Mouse (Mus musculus): Measurements from ENCODE around the gene Smox.
"Not testable (repeated sequence)": the region's sequence is repeated elsewhere in the genome, so short reads cannot be mapped to it uniquely, and the experiment has no call there.

Gene Smox

DNA sequence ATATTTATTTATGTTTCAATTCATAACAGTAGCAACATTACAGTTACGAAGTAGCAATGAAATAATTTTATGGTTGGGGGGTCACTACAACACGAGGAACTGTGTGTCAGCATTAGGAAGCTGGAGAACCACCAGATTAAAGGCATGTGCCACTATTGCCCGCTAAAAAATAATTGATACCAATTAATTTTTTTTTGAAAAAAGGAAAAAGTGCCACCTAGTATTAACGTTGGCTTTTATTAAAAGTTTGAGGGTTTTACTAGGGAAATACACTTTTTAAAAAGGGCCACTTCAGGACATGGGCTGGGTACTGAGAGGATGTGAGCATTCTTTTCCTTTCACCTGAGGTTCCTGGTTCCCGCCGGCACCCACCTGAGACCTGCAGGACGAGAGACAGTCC, at the start of gene Smox:
Smox (plus strand) TSS at position 301 of the 400 bp plus-strand sequence.
- in situ Hi-C loops (cut with MboI, MseI) = no loop called here

DNA sequence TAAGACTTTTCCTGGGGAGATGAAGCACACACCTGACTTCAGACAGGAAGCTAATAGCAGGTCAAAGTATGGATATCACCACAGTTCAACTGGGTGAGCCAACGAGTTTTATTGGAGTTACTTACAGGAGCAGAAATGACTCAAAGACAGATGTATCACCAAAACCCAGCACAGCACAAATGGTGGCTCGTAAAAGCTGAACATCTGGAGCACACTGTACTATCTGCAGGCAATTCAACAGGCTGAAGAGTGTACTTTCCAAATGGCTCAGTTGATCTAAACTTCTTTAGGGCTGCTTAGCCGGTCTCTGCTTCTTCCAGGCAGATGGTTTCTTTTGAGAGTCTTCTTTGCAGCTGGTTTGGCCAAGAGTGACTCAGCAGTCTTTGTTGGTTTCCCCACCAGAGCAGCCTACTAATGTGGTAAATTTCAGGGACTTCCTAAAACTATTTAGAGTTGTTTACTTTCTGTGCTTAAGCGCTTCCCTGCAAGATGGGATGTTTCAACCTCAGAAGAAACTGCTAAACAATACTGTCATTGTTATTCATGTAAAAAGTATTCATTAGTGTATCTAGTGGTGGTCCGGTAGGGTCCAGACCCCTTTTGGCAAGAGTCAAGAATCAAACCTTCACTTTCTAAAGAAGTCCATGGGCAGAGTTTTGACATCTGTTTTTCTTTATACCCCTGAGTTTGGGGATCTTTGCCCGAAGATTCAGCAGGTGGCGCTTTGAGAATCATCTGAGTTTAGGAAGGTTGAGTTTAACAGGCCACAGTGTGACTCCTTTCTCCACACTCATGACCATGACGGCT, 48.0 kb upstream of the Smox start:
- in situ Hi-C loops (cut with MboI, MseI) = no loop called here

DNA sequence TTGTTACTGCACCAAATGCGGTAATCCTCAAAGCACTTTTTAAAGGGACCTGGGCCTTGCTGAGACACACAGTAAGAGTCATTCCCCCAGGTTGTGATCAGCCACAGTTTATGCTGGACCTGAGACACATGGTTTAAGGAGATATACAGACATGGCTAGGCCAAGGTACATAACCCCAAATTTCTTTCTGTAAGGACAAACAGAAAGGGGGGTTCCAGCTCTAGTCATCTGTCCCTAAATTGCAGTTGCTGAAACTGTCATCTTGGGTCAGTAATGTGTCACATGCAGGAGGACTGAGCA, 47.5 kb upstream of the Smox start:
- in situ Hi-C loops (cut with MboI, MseI) = no loop called here

DNA sequence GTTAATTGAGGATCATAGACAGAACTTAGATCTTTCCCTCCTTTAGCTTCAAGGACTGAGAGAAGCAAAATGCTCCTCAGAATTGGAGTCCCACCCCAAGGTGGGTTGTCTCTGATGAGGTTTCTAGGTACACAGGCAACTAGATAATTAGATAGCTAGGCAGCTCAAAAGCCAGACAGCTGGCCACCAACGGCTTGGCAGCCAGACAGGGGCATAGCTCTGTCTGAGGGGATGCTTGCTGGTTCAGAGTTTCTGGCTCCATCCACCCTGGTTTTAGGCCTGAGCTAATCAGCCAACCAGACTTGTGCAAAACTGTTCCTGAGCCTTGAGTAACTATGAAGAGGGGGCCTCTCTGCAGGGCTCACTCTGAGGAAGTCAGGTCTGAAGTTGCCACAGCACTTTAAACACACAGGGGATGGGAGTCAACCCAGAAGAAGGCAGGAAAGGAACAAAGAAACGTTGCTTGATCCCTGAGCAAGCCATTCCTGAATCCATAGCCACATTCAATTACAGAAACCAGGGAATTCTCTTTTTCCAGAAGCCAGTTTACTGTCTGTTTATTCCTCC, 44.8 kb upstream of the Smox start:
- in situ Hi-C loops (cut with MboI, MseI) = no loop called here

DNA sequence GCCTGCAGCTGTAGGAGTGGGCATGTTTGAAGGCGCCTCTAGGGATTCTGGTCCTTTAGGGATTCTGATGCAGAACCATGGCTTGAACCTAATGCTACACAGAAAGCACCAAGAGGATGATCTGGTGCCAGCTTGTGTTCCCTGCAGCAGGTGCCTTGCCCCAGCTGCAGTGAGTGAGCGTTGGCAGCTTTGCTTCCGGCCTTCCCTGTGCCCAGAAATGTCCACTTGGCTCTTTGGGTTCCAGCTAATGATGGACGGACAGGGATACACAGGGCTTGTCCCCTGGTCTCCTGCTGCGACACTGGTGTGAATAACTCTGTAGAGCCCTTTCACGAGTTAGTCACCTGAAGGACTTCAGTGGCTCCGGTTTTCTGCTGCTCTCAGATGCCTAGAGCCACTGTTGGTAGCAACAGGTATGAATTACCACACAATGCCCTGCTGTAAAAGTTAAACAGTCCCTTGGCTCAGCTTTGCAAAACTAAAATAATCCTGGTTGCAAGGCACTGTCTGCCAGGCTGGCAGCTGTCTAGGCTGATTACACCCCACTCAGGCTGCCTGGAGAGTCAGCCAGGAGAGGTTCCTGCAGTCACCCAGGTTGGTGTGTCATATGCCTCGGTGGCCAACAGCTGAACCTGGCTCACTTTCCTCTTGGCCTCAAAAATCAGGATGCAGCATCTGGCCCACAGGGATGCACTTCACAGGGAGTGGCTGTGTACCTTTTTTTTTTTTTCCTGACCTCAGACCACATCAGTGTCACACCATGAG, 43.5 kb upstream of the Smox start:
- in situ Hi-C loops (cut with MboI, MseI) = no loop called here

DNA sequence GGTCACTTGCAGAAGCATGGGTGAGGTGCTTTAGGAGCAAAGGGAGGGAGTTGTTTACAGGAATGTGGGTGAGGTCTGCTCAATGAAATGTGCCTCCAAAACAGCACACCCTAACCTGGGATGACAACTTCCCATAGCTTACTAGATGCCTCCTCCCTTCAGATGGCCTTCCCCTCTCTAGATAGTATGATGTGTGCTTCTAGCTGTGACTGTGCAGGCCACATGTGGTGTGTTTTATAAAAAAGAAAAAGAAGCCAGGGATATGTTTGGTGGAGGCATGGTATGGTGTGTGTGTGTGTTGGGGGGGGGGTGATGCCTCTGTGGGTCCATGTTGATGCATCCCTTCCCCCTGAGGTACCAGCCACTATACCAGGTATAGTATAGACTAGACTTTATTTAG, 42.9 kb upstream of the Smox start:
- in situ Hi-C loops (cut with MboI, MseI) = no loop called here

DNA sequence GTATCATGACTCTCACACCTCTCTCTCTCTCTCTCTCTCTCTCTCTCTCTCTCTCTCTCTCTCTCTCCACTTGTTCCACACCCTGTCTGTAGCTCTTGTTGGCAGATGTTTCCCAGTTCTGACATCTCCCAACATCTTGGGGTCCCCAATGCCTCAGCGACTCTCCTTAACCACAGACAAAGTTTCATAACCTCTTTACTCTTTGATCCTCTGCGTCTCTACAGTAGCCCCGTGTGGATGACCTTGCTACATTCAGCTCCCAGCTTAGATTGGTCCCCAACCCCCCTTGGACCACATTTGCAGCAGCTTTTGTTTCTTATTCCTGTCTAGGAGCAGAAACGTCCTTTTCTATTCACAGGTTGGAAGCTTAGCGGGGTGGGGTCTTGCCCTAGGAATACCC, 41.6 kb upstream of the Smox start:
- in situ Hi-C loops (cut with MboI, MseI) = no loop called here

DNA sequence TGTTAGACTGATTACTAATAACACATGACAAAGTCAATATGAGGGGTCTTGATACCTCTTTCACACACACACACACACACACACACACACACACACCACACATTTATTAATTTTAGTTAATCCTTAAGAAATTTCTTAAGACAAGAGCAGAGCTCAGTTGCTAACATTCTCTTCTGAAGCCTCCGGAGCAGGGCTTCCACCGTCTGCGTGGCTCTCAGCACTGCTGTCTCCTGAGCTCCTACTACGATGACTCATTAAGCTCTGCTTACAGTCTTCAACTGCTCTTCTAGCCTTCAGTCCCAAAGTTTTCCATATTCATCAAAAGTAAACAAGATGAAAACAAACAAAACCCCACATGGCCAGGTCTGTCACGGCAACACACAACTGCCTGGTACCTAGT, 40.8 kb upstream of the Smox start:
- in situ Hi-C loops (cut with MboI, MseI) = no loop called here

DNA sequence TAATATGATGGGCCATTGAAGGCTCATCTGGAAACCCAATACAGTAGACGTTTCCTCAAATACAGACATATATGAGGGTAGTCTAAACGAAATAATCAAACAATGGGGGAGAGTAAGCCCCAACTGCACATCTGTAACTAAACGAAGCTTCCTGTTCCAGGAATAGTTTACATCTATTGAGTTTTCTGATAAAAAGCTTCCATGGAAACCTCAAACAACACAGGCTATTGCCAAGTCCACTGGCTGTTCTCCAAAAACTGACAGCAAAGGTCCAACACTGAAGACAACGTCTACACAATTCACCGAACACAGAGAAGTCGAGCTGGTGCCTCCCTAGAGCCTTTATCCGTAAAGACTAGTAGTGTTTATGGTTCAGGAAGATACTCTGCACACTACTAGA, 33.6 kb upstream of the Smox start:
- in situ Hi-C loops (cut with MboI, MseI) = no loop called here

DNA sequence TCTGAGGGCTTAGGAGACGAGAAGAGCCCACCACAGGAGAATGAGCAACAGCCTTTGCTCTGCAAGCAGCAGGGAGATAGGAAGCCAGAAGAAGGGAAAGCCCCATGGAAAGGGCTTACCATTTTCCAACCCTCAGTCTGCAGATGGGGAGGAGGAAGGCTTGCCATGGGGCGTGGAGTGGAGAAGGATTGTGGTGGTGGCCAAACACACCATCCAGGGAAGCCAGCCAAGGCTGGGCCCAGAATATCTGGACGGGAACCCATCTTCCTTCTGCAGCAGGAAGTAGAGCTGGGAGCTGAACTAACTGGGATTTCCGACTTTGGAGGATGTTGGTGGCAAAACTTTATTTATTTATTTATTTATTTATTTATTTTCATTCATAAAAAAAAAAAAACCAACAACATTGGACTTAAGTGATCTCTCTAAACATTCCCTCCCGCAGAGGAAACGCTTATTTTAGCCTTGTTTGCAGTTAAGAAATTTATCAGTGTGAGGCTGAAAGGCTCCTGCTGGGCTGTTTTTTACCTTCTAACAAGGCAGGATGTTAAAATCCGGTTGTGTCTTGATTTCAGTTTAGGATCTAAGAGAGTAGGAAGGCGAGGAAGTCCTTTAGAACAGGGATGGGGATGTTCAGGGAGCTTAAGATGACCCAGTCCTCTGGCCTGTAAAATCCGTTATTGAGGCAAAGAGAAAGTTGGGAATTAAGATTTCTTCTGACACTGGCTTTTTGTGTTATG, 30.2 kb upstream of the Smox start:
- in situ Hi-C loops (cut with MboI, MseI) = no loop called here

DNA sequence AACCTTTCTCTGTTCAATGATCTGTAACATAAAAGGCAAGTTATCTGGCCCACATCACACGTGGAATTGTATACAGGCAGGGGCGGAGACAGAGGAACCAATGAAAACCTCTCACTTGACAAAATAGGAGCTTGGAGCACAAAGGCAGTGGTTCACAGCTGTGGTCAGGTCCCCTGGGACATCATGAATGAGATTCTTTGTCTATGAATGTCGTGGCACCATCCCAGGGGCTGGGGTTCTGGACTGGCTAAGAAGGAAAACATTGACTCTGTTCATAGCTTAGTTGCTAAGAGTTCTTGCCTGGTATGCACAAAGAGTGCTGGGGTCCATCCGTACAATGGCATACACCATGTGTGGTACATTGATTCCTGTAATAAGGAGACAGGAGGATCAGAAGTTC, 28.3 kb upstream of the Smox start:
- in situ Hi-C loops (cut with MboI, MseI) = no loop called here

DNA sequence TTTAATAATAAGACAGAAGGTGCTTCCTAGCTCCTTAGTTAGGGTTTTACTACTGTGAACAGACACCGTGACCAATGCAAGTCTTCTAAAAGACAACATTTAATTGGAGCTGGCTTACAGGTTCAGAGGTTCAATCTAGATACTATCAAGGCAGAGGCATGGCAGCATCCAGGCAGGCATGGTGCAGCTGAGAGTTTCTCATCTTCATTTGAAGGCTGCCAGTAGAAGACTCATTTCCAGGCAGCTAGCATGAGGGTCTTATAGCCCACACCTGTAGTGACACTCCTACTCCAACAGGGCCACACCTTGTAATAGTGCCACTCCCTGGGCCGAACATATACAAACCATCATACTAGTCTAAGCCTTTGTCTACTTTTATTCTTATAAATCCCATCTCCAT, 27.1 kb upstream of the Smox start:
- in situ Hi-C loops (cut with MboI, MseI) = no loop called here

DNA sequence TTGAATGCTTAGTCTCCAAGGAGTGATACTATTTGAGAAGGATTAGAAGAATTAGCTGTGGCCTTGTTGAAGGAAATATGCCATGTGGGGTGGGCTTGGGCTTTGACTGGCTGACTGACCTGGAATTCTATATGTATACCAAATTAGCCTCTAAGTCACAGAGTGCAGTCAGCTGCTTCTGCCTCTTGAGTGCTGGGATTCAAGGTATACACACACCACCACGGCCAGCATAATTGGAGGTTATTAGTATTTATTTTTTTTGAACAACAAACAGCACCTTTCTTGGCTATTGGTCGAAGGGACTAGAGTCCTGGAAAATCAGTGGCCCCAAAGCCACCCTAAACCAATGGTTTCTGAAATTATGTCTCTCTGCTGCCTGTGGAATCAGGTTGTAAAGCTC, 24.6 kb upstream of the Smox start:
- in situ Hi-C loops (cut with MboI, MseI) = no loop called here

DNA sequence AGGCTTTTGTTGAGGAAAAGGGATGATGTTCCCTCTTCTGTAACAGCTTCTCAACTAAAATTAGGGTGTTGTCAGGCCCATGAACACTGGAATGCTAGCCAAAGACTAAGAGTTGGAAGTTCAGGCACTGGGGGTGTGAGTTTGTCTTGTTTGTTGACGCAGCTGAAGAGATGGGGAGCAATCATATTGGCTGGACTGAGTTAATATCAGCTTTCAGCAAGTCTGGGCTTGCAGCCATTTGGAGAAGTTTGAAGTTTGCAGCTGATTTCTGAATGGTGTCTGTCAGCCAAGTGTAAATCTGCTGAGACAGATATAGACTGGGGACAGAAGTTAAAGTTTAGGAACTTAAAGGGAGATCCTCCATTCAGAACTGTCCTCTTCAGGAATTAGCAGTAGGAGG, 21.4 kb upstream of the Smox start:
- in situ Hi-C loops (cut with MboI, MseI) = no loop called here

DNA sequence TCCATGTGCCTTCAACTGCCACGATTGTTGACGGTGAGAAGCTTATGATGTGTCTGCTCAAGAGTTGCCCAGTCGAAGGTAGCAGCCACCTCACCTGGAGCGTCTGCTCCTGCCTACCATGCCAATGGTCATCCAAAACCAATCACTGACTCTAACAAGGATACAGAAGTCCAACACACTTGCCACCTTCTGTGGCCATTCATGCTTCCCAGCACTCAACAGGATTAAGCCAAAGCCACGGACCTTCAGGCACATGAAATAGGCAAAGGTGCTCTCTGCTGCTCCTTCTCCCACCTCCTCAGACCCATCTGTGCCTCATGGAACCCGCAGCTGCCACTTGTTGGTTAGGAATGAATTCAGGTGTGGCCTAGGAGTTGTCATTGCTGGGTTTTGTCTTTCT, 17.5 kb upstream of the Smox start:
- in situ Hi-C loops (cut with MboI, MseI) = no loop called here

DNA sequence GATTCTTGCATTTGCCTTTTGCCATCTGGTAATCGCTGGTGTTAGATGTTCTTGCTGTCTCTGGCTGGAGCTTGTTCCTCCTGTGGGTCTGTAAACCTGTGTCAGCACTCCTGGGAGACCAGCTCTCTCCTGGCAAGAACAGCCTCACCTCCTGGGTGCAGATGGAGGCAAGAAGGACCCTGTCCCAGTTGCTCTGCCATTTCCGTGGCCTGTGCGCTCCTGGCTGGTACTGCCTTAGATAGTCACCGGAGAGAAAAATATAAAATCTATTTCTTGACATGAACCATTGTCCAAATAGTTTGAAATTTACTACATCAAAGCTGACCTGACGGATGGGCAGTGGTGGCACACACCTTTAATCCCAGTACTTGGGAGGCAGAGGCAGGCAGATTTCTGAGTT, 14.2 kb upstream of the Smox start:
- in situ Hi-C loops (cut with MboI, MseI) = not testable (repeated sequence)

DNA sequence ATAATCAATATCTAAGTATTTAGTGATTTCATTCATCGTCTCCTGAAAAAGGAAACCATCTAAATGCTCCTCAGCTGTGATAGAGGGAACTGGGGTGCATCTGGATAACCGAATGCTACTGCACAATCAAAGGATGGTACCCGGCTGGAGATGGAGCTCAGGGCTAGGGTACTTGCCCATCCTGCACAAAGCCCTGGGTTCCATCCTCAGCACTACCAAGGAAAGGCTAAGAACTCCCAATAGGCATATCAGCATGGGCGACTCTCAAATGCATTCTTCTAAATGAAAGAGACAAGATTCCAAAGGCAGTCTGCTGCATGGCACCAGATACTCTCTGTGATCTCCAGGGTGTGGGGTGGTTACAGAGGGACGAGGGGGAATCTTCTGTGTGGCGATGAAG, 13.4 kb upstream of the Smox start:
- in situ Hi-C loops (cut with MboI, MseI) = no loop called here

DNA sequence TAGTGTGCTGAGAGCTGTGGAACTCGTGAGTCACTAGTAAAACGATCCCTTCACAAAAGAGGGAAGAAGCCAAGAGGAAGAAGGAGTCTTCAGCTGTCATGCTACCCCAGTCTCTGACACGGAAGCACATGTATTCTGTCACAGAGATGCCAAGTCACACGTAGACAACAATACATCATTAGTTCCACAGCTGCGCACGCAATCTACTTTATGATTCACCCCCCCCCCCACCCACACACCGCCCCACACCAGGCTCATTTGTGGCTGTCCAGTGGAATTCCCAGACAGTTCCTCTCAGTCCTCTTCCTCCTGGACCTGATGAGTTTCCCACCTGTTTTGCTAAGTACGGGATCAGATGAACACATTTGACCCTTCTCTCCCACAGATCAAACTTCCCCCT, 12.9 kb upstream of the Smox start:
- in situ Hi-C loops (cut with MboI, MseI) = no loop called here

DNA sequence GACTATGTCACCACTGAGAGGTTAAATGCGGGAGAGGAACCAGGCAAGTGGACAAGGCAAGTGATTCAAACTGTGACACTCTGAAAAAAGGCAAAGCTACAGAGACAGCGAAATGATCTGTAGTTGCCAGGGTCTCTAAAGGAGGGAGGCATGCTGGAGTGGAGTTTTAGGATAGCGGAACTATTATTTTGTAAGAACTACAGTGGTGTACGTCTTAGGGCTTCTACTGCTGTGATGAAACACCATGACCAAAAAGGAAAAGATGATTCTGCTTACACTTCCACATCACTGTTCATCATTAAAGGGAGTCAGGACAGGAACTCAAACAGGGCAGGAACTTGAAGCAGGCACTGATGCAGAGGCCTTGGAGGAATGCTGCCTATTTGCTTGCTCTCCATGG, 12.4 kb upstream of the Smox start:
- in situ Hi-C loops (cut with MboI, MseI) = no loop called here

DNA sequence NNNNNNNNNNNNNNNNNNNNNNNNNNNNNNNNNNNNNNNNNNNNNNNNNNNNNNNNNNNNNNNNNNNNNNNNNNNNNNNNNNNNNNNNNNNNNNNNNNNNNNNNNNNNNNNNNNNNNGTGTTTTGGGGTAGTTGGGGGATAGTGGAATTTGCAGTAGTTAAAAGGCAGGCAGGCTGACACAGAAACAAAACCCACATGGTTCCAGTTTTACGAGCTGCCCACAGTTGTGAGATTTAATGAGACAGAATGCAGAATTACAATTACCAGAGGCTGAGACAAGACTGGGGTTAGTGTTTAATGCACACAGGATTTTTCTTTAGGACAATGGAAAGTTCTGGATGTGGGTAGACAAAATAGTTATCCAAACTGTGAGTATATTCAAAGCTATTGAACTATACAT, 9.6 kb upstream of the Smox start:
- in situ Hi-C loops (cut with MboI, MseI) = no loop called here

DNA sequence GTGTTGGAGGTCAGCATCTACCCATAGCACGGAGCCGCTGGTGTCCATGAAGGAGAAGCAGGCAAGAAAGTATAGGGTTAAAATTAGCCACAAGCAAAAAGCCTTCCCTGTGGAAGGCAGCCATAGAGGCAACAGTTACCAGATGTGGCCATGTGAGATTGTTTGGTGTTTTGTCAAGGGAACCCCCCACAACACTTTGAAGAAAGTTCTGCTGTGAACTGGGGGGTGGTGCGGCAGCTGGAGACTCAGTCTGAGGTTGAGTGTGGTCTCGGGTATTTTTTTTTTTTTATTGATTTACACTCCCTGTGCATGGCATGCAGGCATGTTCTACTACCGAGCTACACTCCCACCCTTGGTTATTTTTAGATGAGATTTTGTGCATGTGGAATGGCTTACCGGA, 8.8 kb upstream of the Smox start:
- in situ Hi-C loops (cut with MboI, MseI) = no loop called here

DNA sequence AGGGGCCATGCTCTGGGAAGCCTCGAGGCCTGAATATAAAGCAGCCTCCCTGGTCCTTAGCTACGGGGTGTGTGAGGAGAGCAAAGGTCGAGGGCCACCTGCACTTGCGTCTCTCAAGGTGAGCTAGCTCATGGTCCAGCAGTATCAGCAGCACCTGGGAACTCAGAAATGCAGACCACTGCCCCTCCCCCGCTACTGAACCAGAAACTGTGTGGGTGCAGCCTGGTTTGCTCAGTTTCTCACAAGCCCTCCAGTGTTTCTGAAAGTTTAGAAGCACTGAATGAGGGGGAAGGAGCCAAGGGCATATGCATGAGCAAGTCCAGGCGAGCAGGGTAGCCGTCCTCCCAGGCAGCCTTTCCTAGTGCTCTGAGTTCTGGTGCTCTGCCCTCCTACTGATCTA, 7.7 kb upstream of the Smox start:
- in situ Hi-C loops (cut with MboI, MseI) = no loop called here

DNA sequence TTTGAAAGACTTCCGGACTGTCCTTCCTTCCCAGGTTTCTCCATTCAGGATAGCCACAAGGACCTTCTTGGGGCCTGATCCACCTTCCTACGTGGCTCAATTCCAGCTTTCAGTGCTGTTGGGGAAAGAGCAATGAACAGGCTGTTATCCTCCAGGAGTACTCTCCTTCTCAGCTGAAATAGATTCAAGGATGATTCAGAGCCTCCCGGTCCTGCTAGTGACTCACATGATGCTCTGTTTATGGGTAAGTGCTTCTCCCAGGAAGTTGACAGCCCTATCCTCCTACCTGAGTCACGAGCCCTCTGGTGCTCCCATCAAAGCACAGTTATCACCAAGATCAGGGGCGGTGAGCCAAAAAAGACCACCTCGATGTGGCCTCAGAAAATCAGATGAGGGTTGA, 7.1 kb upstream of the Smox start:
- in situ Hi-C loops (cut with MboI, MseI) = no loop called here

All from T-helper 2 cell (primary cell).